Mouse (Mus musculus) ES-E14 (cell line): ENCODE results near the gene Mog. TPM values are rescaled to one million over a fixed set of nuclear protein-coding genes. Genes with fewer than 3 reads are reported as not detected.
A peak's percentile ranks its signal among the peaks of the same experiment; 100 is the strongest.

Source experiments
- DNase-seq: peaks from one replicate; pipeline ENCODE4 v3.0.0-alpha.2; 2013; ENCODE audit warnings: low read depth, low spot score
- H3K27ac ChIP-seq: 2 replicates; pipeline ENCODE4 v1.5.1; 2012; ENCODE audit warnings: low read depth, mild to moderate bottlenecking, low read length, moderate library complexity, mixed read lengths; ENCODE audit not compliant: poor library complexity, insufficient read depth, severe bottlenecking
- H3K36me3 ChIP-seq: 2 replicates; pipeline ENCODE4 v1.6.1; 2012; ENCODE audit warnings: mild to moderate bottlenecking, low read length, moderate library complexity, mixed read lengths; ENCODE audit not compliant: control insufficient read depth, poor library complexity, insufficient read depth, severe bottlenecking
- H3K4me1 ChIP-seq, 2 experiments: fragments of 150-350 bp in 1 of 2; sonication (generic) in 1 of 2; 2 replicates each; pipeline ENCODE4 v1.6.1; 2012; ENCODE audit warnings: low read length in 2 of 2, mild to moderate bottlenecking in 1 of 2, mixed read lengths in 1 of 2; ENCODE audit not compliant: control insufficient read depth in 2 of 2, insufficient read depth in 2 of 2, poor library complexity in 1 of 2
- H3K4me3 ChIP-seq, 2 experiments: fragments of 150-350 bp in 1 of 2; sonication (generic) in 1 of 2; 2 replicates each; pipeline ENCODE4 v1.5.1; 2012; ENCODE audit warnings: low read length in 2 of 2, low read depth in 1 of 2, mild to moderate bottlenecking in 1 of 2, mixed read lengths in 1 of 2; ENCODE audit not compliant: insufficient read depth in 1 of 2, poor library complexity in 1 of 2, severe bottlenecking in 1 of 2
- H3K9ac ChIP-seq: 2 replicates; pipeline ENCODE4 v1.6.1; 2012; ENCODE audit warnings: low read depth, mild to moderate bottlenecking, low read length, mixed read lengths; ENCODE audit not compliant: poor library complexity, insufficient read depth, severe bottlenecking
- H3K9me3 ChIP-seq: fragments of 150-350 bp; sonication (generic); 2 replicates; pipeline ENCODE4 v1.6.1; 2012; ENCODE audit warnings: low read depth, mild to moderate bottlenecking, low read length; ENCODE audit not compliant: control insufficient read depth, insufficient read depth
- CHD2 ChIP-seq: IDR thresholded peaks from 2 replicates; pipeline ENCODE4 v1.6.1; 2014; ENCODE audit warnings: mild to moderate bottlenecking, low read depth, low read length, inconsistent platforms
- HCFC1 ChIP-seq: IDR thresholded peaks from 2 replicates; pipeline ENCODE4 v1.6.1; 2012; ENCODE audit warnings: low read length, inconsistent platforms, borderline replicate concordance; ENCODE audit not compliant: insufficient read depth
- MAFK ChIP-seq: IDR thresholded peaks from 2 replicates; pipeline ENCODE4 v1.6.1; 2014; ENCODE audit warnings: mild to moderate bottlenecking, low read depth, low read length, inconsistent platforms; ENCODE audit not compliant: insufficient read depth
- ZC3H11A ChIP-seq: IDR thresholded peaks from 2 replicates; pipeline ENCODE4 v1.6.1; 2012; ENCODE audit warnings: low read depth, mild to moderate bottlenecking, inconsistent platforms, low read length, borderline replicate concordance
- ZNF384 ChIP-seq: IDR thresholded peaks from 2 replicates; pipeline ENCODE4 v1.6.1; 2012; ENCODE audit warnings: low read depth, low read length, inconsistent platforms
- in situ Hi-C, 2 experiments: fragments of 600-800 bp; cut with MboI; formaldehyde crosslinking; loops; one replicate each; pipeline ENCODE4 v1.15.1; 2025; ENCODE audit warnings: low sequenced_read_pairs in 2 of 2, inconsistent platforms in 1 of 2; ENCODE audit not compliant: unreplicated experiment in 2 of 2
- total RNA-seq: library from RNA; depleted of rRNA; stranded (reverse); fragments of 300-350 nt; gene quantifications from 2 replicates; pipeline ENCODE4 v1.2.3, GENCODE M21; 2012

Gene Mog
- total RNA-seq, 1 experiment = 0.62 TPM

DNA sequence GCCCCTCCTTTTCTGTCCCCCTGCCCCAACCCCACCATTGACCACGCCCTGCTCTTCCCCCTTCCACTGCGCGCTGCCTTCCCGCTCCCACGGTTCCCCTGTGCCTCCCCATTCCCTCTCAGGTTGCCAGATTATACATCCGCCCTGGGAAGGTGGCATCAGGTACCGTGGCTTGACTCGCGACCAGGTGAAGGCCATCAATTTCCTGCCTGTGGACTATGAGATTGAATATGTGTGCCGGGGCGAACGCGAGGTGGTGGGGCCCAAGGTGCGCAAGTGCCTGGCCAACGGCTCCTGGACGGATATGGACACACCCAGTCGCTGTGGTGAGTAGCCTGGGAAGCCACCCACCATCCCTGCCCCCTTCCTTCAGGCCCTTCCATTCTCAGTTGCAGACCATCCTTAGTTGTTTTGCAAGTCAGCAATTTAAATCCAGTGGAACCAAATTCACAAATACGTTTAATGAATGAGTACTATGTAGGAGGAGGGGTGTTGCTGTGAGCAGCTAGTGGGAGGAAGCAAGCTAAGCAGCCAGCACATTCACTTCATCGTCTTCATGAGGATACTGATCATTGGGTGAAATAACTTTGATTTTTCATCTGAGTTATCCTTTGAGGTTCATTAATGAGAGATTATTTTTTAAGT lies 24.3 kb upstream of the Mog start:
- H3K4me1 ChIP-seq = peaks cover 5 to 9% of the 10 kb centered on the region in 2 experiments; a peak in 2 of 4 replicates
- TF ChIP-seq MAFK = peak; percentile 70; the same call in 1 of the 2 replicates
- TF ChIP-seq HCFC1 = no peak
- no peaks in the 10 kb centered on the region for H3K9me3 ChIP-seq
- peak overlapping the region; percentile 93 for H3K9ac ChIP-seq
- H3K27ac ChIP-seq = peak overlapping the region; percentile 65; the same call in 1 of the 2 replicates
- in situ Hi-C loops = no loop called here
- peak overlapping the region; percentile 92 to 97 for H3K4me3 ChIP-seq
- peaks cover 13% of the 10 kb centered on the region for H3K36me3 ChIP-seq
- no peak for DNase-seq

DNA sequence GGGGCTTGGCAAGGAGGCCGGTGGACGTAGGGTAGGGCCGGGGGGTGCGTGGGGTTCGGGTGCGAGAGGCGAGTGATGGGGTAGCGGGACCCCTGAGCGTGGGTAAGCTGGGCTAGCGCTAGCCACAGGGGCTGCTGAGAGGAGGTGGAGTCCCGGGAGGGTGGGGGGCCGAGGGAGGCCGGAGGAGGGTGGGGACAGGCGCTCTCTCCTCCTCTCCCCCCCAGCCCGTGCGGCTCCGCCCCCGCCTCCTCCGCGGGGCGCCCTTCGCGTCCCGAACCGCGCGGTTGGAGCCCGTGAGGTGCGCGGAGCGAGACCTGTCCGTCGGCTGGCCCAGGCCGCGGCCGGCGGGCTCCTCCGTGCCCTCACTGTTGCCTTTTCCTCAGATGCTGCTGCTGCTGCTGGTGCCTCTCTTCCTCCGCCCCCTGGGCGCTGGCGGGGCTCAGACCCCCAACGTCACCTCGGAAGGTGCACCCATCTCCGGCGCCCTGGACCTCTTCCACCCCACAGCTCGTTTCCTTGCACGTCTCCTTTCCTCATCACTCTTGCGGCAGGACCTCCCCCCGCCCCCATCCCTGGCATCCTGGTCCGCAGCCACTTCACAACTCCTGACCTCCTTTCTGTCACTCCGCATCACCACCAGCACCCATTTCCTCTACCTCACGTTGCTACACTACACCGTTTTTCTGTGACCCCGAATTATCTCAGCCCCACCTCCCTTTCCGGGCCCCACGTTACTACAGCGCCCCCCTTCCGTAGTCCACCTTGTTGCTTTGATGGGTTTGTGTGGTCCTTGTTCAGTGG lies 23.3 kb upstream of the Mog start:
- peak overlapping the region; percentile 90 for H3K27ac ChIP-seq

DNA sequence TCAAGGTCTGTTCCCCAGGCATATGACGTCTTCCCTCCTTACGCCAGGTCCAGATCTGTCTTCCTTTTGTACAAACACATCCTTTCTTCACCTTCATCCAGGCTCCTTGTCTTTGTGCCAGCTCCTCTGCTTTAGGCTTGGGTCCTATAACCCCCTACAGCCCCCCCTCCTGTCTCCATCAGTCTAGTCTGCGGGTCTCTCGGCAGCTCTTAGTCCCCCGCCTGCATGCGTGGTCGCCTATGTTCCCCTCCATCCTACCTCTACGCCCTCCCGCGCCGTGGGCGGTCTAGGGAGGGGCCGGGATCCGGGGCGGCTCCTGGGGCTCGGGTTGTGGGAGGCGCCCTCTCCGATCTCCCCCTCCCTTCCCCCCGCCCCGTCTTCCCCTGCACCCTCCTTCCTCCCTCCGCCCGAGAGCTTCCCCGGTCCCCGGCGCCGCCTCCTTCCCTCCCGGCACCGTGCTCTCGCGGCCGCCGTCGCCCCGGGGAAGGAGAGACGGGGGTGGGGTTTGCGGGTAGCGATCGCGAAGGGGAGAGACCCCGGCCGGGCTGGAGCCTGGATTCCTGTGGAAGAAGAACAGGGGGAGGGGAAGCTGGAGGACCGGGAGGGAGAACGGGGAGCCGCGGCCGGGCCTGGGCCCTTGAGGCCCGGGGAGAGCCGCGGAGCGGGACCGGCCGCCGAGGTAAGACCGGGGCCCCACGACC lies 22.6 kb upstream of the Mog start, which contains the start of gene Gabbr1:
Gene Gabbr1 (plus strand): TSS at position 356 of the 701 bp plus-strand sequence.
- peak within 1 kb of the TSS; percentile 90 for H3K27ac ChIP-seq
- TF ChIP-seq ZNF384 (no peak), CHD2 (no peak), MAFK (no peak), HCFC1 (no peak), ZC3H11A (no peak)
- H3K9me3 ChIP-seq = no peaks in the 10 kb centered on the region
- peak; percentile 90 for DNase-seq
- peaks cover 7% of the 10 kb centered on the region for H3K36me3 ChIP-seq
- H3K4me3 ChIP-seq = peak within 1 kb of the TSS; percentile 92 to 97
- H3K9ac ChIP-seq = peak within 1 kb of the TSS; percentile 93
- in situ Hi-C loops = no loop called here
- H3K4me1 ChIP-seq = peaks cover 2 to 9% of the 10 kb centered on the region in 2 experiments; a peak in 2 of 4 replicates

More for the DNA sequence above, 23.3 kb upstream of the Mog start:
- Histone ChIP-seq H3K4me1 (peaks cover 5 to 9% of the 10 kb centered on the region in 2 experiments; a peak in 2 of 4 replicates), H3K4me3 (peak overlapping the region; percentile 92 to 97), H3K9ac (peak overlapping the region; percentile 93), H3K36me3 (peaks cover 12% of the 10 kb centered on the region), H3K9me3 (no peaks in the 10 kb centered on the region)
- in situ Hi-C loops = no loop called here
- TF ChIP-seq ZNF384 (no peak), ZC3H11A (no peak), MAFK (no peak), CHD2 (no peak)
- no peak for DNase-seq

DNA sequence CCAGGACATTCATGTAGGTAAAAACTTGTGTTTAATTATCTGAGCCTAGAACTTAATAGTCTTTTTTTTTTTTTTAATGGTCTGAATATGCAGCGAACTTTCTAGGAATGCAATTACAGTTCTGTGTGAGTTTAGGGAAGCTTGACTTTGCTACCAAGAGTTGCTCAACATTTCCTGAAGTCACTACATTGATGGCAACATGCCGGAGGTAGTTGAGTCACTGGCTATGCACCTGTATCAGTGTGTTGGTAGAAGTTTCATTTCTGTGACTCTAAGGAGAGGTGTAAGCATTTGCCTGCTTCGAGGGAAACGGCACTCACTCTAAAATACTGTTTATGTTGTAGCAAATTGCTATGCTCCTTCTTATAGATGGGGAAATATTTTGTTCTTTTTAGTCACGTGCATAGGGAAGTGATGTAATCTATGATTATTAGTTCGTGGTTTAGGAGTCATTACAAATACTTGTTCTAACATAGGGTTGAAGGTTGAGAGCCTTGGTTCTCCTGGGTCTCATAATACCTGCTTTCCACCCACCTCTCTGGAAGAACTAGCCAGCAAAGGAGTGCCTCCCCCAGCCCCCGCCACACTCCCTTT lies 21.6 kb upstream of the Mog start:
- Histone ChIP-seq H3K9me3 (no peaks in the 10 kb centered on the region), H3K27ac (peak overlapping the region; percentile 76; the same call in 1 of the 2 replicates), H3K36me3 (peaks cover 6% of the 10 kb centered on the region), H3K4me1 (peaks cover 2 to 9% of the 10 kb centered on the region in 2 experiments; a peak in 2 of 4 replicates), H3K9ac (peak overlapping the region; percentile 74; the same call in 1 of the 2 replicates), H3K4me3 (peak overlapping the region; percentile 92 to 97; a peak in 3 of 4 replicates)
- in situ Hi-C loops = no loop called here
- no peak for DNase-seq
- TF ChIP-seq ZC3H11A = no peak
- no peak for TF ChIP-seq HCFC1
- no peak for TF ChIP-seq ZNF384
- TF ChIP-seq MAFK = no peak
- TF ChIP-seq CHD2 = no peak
